Mouse (Mus musculus) monocyte, adult 5-6 weeks (primary cell): ENCODE results near the gene Slc6a6. TPM values are rescaled to one million over a fixed set of nuclear protein-coding genes. Genes with fewer than 3 reads are reported as not detected.

ENCODE experiments used
- ATAC-seq: fragments of 153-309, 156-312 bp; replicated peaks from 2 replicates; pipeline ENCODE4 v1.8.0; 2017; ENCODE audit warnings: mild to moderate bottlenecking; ENCODE audit not compliant: low TSS enrichment, insufficient number of reproducible peaks, severe bottlenecking, poor library complexity, low FRiP score
- total RNA-seq: library from RNA; stranded (forward); fragments of 200-1000, 200-491, 200-594 nt; gene quantifications from 3 replicates; pipeline ENCODE4 v1.2.3, GENCODE M21; 2017

Slc6a6 gene
- total RNA-seq, 1 experiment from 2014 or later = 63.2 TPM

GRCm38 (mm10) chr6:91691576-91691975 lies 7.7 kb downstream of the Slc6a6 start:
- no peak for ATAC-seq

DNA sequence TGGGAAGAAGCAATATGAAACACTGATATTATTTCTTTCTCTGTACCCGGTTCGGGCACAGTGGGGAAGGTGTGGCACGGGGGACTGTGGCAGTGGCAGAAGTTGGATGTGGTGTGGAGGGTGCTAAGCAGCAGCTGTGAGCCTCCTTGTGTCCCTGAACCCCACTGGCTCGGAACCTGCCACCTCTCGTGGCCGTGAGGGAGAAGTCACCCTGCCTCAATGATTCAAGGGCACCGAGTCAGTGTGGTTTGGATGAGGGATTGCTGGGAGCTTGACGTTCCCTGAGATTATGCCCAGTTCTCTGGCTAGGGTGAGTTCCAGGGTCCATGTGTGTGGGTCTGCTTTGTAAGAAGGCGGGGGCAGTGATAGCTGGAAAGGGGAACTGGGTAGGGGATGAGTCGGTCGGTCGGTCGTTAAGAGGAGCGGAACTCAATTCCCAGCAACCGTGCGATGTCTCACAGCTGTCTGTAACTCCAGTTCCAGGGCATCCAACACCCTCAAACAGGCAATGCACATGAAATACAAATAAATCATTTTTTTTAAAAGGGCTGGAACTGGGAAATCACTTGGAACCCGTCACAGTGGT lies 9.5 kb downstream of the Slc6a6 start:
- 0 out of 2 replicates have a peak, but pooled peaks have one; percentile 39 for ATAC-seq

GRCm38 (mm10) chr6:91694610-91695009 lies 10.8 kb downstream of the Slc6a6 start:
- ATAC-seq = no peak

- no peak; the same call in 1 of the 2 replicates for ATAC-seq
Measured at GRCm38 (mm10) chr6:91698831-91699230, 15.0 kb downstream of the Slc6a6 start.

GRCm38 (mm10) chr6:91699482-91700200 lies 15.8 kb downstream of the Slc6a6 start:
- ATAC-seq = no peak

DNA sequence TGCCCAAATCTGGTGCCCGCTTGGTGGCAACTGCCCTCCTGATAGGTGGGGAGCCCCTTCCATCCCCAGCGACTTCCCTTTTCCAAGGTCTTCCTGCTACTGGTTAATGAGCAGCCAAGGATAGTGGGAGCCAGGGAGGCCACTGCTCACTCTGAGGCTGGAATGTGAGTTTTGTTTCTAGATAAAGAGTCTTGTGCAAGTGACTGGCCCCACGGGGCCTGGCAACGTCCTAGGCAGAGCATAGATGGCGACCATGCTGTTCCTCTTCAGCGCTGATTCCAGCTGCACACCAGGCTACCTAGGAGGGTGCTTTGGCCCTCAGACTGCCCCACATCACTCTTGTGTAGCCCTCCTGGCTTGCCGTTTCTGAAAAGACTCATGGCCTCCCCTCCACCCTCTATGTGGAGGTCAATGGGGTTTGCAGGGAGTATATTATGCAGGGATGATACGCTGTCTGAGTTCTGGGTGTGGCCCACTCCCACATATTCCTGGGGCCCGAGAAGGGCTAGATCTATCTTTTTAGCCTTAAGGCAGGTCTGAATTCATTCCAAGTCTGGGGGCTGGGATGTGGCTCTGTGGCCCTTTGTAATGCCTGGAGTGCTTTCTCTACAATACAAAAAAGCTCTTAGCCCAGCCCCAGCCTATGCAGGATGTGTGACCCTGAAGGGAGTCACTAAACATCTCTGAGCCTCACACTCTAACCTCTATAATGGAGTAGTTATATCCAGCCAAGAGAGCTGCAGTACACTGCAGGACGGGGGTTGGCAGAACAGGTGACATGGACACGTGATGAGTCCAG lies 17.2 kb downstream of the Slc6a6 start:
- ATAC-seq = no peak

- no peak for ATAC-seq
Measured at GRCm38 (mm10) chr6:91703459-91703858, 19.6 kb downstream of the Slc6a6 start.

DNA sequence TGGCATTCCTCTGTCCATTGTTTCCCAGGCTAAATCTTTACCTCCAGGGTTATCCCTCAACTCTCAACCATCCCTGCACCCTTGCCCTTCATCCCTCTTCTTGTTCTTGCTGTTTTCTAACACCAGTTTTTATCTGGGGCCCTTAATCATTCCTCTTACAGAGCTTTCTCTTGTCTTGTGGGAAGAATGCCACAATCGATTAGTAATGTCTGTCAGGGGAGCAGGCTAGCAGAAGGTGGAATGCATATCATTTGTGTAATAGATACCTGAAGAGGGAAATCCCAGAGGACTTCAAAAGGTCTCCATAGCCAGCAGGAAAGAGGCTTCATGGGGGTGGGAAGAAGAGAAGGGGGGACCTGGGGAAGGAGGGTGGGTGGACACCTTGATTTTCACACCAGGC lies 20.6 kb downstream of the Slc6a6 start:
- no peak for ATAC-seq

DNA sequence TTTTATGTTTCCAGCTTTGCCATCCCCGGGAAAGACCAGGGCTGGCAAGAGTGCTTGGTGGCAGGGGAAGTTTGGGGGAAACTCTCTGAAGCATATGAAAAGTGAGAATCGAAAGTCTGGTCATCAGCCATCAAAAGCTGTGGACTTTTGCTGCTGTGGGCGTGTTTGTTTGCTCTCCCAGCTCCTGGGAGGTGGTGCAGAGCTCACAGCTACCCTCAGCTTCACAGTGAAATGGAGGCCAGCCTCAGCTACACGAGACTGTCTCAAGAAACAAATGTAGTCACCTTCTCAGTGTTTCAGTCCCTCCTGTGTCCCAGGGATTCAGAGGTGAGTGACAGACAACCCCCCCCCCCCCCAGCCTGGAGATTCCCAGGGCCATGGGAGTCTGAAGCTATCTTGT lies 21.8 kb downstream of the Slc6a6 start:
- no peak for ATAC-seq

GRCm38 (mm10) chr6:91706072-91706776 lies 22.4 kb downstream of the Slc6a6 start:
- peak; percentile 84 for ATAC-seq

- ATAC-seq = no peak
Measured at GRCm38 (mm10) chr6:91707276-91707885, 23.5 kb downstream of the Slc6a6 start.

DNA sequence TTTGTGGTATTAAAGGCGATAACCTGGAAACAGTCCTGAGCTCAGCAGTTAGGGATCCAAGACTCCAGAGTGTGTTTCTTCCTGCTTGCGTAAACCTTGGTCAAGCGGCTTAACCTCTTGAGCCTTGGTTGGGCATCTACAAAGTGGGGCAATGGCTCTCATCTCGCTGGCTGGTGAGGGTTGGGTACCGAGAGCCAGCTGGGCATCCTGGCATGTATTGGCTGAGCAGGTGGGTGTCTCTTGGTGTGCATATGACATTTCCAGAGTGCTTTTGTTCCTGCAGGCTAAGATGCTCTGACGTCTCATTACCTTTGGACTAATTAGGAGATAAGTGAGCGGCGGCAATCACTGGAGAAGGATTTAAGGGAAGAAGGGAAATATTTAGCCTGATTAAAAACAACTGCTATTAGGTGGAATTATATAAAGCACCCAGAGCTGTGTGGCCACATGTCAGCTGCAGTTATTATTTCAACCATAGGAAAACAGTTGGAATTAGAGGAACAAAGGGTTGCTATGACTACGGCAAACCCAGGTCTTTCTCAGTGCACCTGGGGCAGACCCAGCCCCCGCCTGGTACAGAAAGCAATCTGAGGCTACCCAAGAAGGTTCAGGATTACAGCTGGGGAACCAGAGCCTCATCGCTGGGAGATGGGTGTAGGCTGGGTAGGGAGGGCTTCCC lies 24.2 kb downstream of the Slc6a6 start:
- no peak for ATAC-seq

GRCm38 (mm10) chr6:91708919-91709318 lies 25.1 kb downstream of the Slc6a6 start:
- no peak for ATAC-seq

- ATAC-seq = no peak
Measured at GRCm38 (mm10) chr6:91710345-91710930, 26.6 kb downstream of the Slc6a6 start.

GRCm38 (mm10) chr6:91712097-91712854 lies 28.4 kb downstream of the Slc6a6 start:
- ATAC-seq = no peak; the same call in 1 of the 2 replicates

- ATAC-seq = peak; percentile 90
Measured at GRCm38 (mm10) chr6:91712855-91713331, 29.0 kb downstream of the Slc6a6 start.

DNA sequence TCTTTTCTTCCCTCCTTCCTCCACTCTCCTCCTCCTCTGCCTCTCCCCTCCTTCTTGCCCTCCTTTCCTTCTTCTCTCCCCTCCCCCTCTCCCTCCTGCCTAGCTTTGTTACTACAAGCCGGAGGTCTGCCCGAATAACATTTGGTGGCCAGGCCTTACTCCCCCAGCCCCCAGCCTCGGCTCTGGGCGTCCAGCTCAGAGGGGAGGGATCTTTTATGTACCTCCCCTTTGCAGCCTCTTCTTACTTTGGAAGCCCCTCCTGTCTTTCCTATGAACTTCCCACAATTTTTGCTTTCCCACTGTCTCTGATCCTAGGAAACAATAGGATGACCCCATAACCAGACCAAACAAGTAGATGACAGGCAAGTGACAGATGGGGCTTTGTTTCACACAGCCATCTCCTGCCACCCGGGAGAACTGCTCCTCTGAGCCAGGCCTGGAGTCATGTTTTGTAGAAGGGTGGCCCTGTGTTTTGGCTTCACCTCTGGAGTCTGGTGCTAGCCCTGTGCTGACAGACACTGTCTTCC lies 29.6 kb downstream of the Slc6a6 start:
- no peak for ATAC-seq
